ENCODE assay signal across 20 mouse cellular contexts in genomic region chr14:20824517-20824916, GRCm38 (mm10).
"Had no signal": no experiment of that assay in that cellular context is flagged by ENCODE, and none has a peak within 500 bp of the region (broad histone marks: within the 10 kb centered on the region; RNA-seq: fewer than 3 reads in every experiment).

No protein-coding gene starts in this region.

- DNase-seq: liver, postnatal 0 days; lung, adult 2 months; lung, postnatal 14 days; lung, postnatal 4 days; midbrain, embryonic 14.5 days; right cerebral cortex, postnatal 14 days; thymus, adult 2 months; thymus, postnatal 25 days; thymus, postnatal 4 days had no signal

- H3K27ac ChIP-seq: liver, embryonic 15.5 days; lung, embryonic 15.5 days; midbrain, embryonic 12.5 days; neural tube, embryonic 13.5 days; neural tube, embryonic 15.5 days; stomach, embryonic 15.5 days; stomach, postnatal 0 days had no signal

- H3K4me2 ChIP-seq: liver, embryonic 15.5 days; lung, embryonic 15.5 days; midbrain, embryonic 12.5 days; neural tube, embryonic 13.5 days; neural tube, embryonic 15.5 days; stomach, embryonic 15.5 days had no signal

- H3K9ac ChIP-seq: liver, embryonic 15.5 days; liver, postnatal 0 days; lung, embryonic 15.5 days; midbrain, embryonic 12.5 days; neural tube, embryonic 13.5 days; neural tube, embryonic 15.5 days; stomach, embryonic 15.5 days had no signal

- ATAC-seq: liver, postnatal 0 days; lung, postnatal 0 days; midbrain, embryonic 16.5 days had no signal

- H3K4me1 ChIP-seq: liver, embryonic 15.5 days; lung, embryonic 15.5 days; midbrain, embryonic 12.5 days; neural tube, embryonic 13.5 days; neural tube, embryonic 15.5 days; stomach, embryonic 15.5 days had no signal

- H3K9me3 ChIP-seq: liver, embryonic 15.5 days; lung, embryonic 15.5 days; megakaryocyte, embryonic 14.5 days; midbrain, embryonic 12.5 days; neural tube, embryonic 13.5 days; neural tube, embryonic 15.5 days; stomach, embryonic 15.5 days had no signal

- H3K27me3 ChIP-seq: liver, embryonic 15.5 days; lung, embryonic 15.5 days; megakaryocyte, embryonic 14.5 days; midbrain, embryonic 12.5 days; neural tube, embryonic 13.5 days; neural tube, embryonic 15.5 days; stomach, embryonic 15.5 days had no signal

- H3K36me3 ChIP-seq: liver, embryonic 15.5 days; lung, embryonic 15.5 days; midbrain, embryonic 12.5 days; neural tube, embryonic 13.5 days; neural tube, embryonic 15.5 days; stomach, embryonic 15.5 days had no signal

- H3K4me3 ChIP-seq: liver, embryonic 15.5 days; lung, embryonic 15.5 days; megakaryocyte, embryonic 14.5 days; midbrain, embryonic 12.5 days; myocyte; neural tube, embryonic 13.5 days; neural tube, embryonic 15.5 days; stomach, embryonic 15.5 days had no signal
